Mouse (Mus musculus) C2C12 (cell line): Measurements from ENCODE around the gene Susd3.

Experiments
- CEBPB ChIP-seq: IDR thresholded peaks from one replicate; pipeline ENCODE4 v1.6.1; 2011; ENCODE audit warnings: low read depth, mild to moderate bottlenecking, control low read depth, moderate library complexity
- CTCF ChIP-seq: IDR thresholded peaks from one replicate; pipeline ENCODE4 v1.5.1; 2011; ENCODE audit not compliant: control insufficient read depth, insufficient read depth, insufficient read length
- MAX ChIP-seq: IDR thresholded peaks from one replicate; pipeline ENCODE4 v1.6.1; 2011; ENCODE audit warnings: mild to moderate bottlenecking, control low read depth
- MYOD1 ChIP-seq: IDR thresholded peaks from one replicate; pipeline ENCODE4 v1.6.1; 2011; ENCODE audit warnings: low read depth; ENCODE audit not compliant: control insufficient read depth, insufficient read length
- USF1 ChIP-seq: IDR thresholded peaks from one replicate; pipeline ENCODE4 v1.6.1; 2011; ENCODE audit warnings: low read depth, mild to moderate bottlenecking, control low read depth, moderate library complexity

- no peak for TF ChIP-seq CTCF
- TF ChIP-seq MYOD1: no peak
- no peak for TF ChIP-seq USF1
- TF ChIP-seq MAX: no peak
- no peak for TF ChIP-seq CEBPB
Measured at GRCm38 (mm10) chr13:49271831-49272765, 23.6 kb upstream of the Susd3 start.
